Mouse (Mus musculus) ovary, postnatal 14 days (tissue): Measurements from ENCODE around the gene Csnk2a1.
A peak's percentile ranks its signal among the peaks of the same experiment; 100 is the strongest.
"Not testable (repeated sequence)": the region's sequence is repeated elsewhere in the genome, so short reads cannot be mapped to it uniquely, and the experiment has no call there.

Experiments
- DNase-seq: peaks from one replicate; pipeline ENCODE4 v3.0.0; 2022; ENCODE audit warnings: low spot score

Gene Csnk2a1

DNA sequence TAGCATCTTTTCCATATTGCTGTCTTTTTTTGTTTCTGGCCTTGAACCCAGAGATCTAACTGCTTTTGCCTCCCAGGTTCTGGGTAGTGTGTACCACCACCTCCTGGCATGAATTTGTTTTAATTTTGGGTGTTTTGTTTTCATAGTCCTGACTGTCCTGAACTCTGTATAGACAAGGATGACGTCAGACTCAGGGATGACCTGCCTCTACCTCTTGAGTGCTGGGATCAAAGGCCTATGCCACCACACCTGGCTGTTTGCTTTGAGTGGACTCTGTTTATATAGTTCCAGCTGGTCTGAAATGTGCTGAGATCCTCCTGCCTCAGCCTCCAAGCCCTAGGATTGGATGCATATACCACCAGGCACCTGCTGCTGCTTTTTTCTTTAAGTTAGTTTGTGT, 11.3 kb downstream of the Csnk2a1 start:
- DNase-seq, result no peak

DNA sequence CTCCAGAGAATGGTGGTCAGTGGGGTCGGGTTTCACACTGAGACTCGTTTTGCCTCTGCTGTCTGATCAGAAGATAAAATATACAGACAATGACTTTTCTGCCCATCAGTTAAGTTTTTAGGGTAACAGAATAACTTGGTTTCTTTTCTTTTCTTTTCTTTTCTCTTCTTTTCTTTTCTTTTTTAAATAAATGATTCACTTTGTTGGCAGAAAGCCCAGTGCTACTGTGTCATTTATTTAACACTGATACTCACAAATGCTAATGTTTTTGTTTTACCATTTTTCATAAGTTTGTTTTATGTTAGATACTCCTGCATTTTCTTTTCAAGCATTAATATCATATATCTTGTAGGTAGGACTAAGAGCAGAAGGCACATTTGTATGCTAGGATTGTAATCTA, 13.9 kb downstream of the Csnk2a1 start:
- no peak for DNase-seq

DNA sequence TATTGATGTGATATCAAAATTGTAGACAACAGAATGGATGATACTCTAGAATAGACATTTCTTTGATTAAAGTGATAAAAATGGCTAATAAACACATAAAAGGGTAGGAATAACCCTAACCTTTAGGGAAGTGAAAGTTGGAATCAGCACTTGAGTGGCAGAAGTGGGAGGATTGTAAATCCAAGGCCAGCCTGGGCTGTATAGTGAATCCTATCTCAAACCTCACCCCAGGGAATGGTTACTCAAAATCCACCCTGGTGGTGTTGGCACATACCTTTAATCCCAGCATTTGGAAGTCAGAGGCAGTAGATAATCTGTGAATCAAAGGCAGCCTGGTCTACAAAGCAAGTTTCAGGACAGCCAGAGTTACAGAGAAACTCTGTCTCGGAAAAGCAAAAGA, 20.6 kb downstream of the Csnk2a1 start:
- no peak for DNase-seq

DNA sequence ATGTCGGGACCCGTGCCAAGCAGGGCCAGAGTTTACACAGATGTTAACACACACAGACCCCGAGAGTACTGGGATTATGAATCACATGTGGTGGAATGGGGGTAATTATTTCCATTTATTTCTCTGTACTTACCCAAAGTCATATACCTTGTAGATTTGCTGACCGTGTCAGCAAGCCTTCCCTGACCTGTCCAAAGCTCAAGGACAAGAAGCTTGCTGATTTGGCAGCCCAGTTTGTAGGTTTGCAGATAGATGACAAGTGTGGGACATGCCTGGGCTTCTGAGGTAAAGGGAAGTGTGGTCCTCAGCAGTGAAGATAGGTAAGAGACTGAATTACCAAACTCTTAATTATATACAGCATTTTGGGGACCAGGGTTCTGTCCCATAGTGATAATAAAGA, 23.9 kb downstream of the Csnk2a1 start:
- DNase-seq, result no peak

DNA sequence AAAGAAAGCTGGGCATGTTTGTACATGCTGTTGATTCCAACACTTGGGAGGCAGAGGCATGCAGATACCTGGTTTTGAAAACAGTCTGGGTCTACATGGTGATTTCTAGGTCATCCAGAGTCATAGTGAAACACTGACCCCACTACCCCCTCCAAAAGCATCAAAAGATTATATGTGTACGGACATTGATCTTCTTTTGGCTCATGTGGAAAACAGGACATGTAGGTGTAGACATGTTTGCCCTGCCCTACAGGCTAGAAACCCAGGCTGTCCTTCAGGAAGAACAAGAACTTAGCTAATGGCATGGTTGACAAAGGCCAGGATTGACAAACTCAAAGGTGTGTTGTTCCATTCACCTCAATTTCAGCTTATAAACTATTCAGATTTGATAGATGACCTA, 33.1 kb downstream of the Csnk2a1 start:
- DNase-seq, result no peak

DNA sequence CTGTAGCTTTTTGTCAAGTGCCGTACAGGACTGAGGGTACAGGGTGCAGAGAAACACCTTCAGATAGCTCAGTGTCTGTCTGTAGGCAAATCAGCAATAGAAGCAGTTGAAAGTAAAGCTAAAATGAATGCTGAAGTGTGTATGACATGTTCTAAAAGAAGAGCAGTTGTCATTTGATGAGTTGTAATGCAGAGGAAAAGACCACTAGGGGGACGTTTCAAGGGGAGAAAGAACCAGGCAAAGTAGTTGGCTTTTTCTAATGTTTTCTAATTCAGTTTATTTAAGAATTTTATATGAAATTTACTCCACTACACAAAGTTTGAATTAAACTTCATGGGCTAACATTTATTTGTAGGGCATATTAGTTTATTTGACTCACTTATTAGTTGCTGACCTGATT, 47.0 kb downstream of the Csnk2a1 start:
- DNase-seq, result no peak

DNA sequence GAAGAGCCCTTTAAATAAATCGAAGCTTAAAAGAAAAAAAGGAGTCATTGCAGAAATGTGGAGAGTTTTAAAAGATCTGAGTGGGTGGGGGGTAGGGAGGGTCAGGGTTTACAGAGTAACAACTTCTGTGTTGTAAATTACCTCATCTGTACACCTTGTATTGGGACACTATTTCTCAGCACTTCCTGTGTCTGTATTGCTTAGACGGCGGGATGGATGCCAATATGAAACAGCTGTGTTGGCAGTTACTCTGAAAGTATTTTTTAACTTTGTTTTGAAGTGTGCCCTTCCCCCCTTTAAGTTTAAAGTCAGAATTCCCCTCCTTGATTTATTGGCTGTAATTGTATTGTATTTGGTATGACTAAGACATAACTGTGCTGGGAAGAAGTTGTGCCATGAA, 54.8 kb downstream of the Csnk2a1 start:
- no peak for DNase-seq

DNA sequence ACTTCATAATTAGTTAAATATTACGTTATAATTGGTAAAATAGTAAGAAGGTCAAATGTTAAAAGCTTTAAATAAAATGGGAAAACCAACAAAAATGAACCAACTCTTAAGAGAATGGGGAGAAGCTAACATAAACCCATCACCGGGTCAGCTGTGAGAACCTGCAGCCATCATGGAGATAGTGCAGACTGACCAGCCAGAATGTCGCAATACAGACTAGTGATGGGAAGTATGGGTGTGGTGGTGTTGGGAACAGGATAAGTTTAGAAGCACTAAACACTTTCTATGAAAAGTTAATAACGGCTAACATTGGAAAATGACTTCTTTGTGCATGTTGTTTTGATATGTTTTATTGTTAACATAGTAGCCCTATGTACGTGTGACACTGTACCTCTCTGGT, 60.9 kb downstream of the Csnk2a1 start:
- DNase-seq, result no peak

DNA sequence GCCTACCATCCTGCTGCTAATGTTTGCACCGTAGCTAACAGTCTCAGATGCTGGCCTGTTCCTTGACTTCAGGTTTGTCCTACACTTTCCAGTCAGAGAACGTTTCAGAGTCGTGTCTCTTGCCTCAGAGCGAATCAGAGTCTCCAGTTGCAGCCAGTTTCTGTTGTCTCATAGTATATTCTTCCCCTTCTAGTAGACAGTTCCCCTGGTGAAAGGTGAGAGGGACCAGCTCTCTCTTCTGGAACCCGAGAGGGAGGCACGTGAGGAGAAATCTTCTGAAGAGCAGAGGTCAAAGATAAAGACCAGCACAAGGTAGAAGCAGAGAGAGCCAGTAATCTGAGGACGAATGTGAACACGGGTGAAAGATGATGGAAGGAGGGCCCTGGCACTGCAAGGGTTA, 61.4 kb downstream of the Csnk2a1 start:
- no peak for DNase-seq

DNA sequence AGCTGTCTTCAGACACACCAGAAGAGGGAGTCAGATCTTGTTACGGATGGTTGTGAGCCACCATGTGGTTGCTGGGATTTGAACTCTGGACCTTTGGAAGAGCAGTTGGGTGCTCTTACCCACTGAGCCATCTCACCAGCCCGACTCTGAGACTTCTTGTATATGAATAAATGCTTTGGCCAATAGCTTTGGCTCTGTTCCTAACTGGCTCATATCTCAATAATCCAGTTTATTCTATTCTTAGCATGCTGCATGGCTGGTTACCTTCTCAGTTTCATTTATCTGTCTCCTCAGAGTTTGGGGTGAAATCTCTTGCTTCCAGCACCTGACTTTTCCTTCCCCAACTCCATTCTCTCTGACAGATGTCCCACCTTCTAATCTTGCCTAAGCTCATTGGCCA, 63.0 kb downstream of the Csnk2a1 start:
- DNase-seq, result not testable (repeated sequence)

DNA sequence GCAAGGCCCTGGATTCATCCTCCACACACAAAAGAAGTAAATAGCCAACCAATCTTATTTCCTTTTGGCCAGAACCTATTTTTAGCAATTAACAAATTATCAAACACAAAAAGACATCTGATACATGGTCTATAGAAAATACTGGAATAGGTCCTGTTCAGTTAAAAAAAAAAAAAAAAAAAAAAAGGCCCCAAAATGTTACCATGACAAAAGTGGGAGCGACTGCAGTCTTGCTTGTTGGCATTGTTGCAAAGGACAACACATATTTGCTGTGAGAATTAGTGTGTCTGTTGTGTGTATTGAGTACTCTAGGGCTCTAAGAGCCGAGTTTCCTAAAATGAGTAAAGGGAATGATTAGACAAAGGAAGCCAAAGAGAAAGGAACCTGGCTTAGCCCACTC, 65.8 kb downstream of the Csnk2a1 start:
- DNase-seq, result no peak

DNA sequence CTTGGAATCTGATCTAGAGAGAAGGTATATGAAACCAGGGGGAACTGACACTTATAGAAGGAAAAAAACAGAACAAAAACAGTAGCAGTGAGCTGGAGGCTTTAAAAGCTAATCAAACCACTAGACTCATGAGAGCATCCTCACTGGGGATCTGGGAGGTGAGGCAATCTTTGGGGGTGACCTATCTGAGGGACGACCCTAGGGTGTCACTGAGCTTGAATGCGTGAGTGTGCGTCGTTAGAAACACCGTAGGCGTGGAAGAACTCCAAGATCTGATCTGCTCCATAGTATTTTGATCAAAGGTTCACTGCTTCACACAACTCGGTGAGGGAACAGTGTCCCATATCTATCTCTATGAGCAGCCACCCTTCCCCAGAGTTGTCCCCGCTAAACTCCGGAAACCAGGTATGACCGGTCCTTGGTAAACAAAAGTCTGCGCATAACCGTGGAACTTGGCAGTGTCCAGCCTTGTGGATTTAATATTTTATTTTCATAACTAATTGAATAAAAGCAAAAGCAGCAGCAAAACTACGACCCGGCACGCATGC, 66.6 kb downstream of the Csnk2a1 start:
- no peak for DNase-seq

DNA sequence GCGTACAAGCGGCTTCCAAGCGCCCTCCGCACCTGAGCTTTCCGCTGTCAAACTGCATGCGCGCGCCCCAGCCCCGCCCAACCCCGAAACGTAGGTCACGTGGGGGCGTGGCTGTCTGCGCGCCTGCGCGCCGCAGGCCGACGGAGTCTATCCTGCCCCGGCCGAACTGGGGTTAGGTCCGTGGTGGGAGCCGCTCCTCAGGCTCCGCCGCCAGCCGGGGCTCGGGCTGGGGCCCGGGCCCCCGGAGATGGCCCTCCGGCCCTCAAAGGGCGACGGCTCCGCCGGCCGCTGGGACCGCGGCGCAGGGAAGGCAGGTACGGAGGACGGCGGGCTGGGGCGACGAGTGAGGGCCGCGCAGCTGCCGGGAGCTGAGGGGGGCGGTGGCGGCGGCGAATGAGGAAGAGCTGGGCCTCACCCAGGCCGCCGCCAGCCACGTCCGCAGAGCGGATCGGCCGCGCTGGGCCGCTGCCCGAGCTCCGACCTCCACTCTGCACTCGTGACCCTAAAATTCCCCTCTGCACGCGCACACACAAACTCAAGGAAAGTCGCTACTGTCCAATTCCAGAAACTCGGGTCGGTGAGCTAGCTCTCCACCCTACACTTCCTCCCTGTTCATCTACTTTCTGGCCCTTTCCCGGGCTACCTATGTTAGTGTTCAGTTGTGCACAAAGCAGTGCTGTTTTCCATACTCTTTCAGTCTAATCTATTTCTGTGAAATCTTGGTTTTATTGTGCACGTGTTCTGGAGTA, 67.3 kb downstream of the Csnk2a1 start, which contains the start of gene Tbc1d20:
TSS of gene Tbc1d20 (plus strand) at position 102 of the 749 bp plus-strand sequence.
- peak; percentile 81 for DNase-seq

DNA sequence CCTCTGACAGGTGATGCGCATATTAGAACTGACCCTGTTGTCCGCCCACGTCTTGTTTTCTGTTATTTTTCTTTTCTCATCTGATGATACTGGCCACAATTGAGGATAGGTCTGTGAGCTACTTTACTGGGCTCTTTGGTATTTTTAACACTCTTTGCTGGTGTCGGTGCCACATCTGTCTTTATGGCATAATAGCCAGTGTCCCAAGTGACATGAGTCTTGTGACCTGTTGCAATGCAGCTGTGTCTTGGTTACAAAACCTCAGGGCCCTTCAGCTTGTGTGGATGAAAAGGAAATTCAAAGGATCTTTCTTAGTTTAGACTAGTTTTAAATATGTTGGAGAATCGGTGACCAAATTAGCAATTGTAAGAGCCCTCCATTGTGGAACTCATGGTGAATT, 67.9 kb downstream of the Csnk2a1 start:
- no peak for DNase-seq

DNA sequence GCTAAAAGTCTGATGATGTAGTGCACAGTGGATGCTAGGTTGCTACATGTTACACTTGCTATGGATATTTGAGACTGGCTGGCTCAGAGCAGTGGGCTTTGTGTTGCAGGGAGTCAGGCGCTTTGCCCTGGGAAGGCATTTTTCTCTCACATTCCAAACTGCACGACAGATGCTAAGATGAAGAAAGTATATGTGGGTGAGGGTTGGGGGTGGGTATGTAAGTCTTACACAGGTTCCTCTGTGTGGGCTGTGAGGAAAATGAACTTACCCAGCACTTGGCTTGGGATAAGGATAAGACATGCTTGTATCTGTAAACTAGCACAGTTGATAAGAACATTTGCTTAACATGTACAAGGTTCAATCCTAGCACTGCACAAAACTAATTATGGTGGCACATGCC, 76.2 kb downstream of the Csnk2a1 start:
- no peak for DNase-seq

DNA sequence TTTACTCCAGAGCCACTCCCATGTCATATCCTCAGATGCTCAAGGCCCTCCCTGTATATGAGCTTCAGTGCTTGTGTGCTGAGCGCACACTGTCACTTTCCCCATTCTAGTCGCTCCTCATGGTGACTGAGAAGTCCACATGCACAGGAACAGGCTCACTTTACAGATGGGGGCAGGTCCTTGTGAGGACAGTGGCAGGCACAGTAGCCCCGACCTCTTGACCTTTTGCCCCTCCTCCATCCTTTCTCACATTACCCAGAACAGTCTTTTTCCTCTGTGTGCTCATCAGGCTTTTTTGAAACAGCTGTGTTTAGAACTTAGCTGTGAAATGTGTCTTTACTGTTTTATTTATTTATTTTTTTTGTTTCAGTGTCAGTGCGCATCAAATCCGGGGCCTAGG, 77.1 kb downstream of the Csnk2a1 start:
- no peak for DNase-seq

DNA sequence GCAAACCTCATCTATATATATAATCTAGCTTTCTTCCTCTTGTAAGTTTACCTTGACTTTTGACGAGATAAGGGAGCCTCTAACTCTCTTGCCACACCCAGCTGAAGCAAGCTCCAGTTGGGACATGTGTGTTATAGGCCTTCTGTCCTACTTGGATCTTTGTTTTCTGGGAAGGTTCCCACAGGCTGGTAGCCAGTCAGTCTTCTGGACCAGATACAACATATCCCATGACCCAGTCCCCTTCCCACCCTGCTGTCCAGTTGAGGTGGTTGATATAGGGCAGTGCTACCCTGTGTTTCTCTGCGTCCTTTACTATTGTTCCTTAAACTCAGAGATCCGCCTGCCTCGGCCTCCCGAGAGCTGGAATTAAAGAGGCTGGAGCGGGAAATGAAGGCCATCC, 78.8 kb downstream of the Csnk2a1 start:
- DNase-seq, result no peak

DNA sequence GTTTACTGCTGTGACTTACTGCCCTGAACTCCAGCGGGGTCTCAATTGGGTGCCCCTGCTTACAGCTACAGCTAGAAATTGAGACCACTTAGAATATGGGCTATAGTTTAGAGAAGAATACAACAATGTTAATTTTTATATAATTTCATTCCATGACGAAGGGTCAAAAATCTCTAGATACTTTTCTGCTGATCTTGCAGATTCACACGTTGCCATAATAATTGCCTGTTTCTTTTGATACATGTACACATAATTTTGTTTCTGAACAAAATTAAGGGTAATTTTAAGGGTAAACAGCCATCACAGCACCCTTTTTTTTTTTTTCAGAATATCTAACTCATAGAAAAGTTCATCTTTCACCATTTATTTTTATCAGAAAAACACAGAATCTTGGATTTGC, 80.5 kb downstream of the Csnk2a1 start:
- no peak for DNase-seq

DNA sequence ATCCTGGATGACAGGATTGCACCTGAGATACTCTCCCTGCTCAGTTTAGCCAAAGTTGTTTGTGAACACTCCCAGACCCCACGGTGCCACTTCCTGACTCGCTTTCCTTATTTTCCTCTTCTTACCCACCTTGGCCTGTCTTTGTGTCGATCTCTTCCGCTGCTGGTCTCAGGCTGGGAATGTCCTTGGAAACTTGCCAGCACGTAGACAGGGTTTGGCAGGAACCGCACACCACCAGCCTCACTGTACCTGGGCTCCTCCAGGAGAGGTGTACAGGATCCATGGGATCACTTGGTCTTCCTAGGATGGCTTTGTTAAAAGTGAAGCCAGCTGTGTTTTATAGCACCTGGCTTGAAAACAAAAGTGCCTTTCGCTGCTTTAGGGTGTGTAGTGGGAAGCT, 86.4 kb downstream of the Csnk2a1 start:
- DNase-seq, result no peak

DNA sequence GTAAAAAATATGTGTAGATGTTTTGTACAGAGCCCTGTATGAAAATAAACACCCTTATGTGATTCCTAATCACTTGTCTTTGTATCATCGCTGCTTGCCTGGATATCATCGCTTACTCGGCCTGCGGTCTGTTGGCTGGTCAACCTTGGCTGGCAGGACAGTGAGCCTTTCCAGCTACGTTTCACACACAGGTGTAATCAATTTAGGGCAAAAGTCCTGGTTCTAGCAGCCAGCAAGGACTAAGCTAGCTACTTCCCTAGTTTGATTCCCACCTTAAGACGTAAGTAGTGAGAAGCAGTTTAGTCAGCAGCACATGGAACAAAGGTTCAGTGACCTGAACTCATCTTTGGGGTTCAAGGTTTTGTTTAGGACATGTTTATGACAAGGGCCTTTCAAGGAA, 87.3 kb downstream of the Csnk2a1 start:
- DNase-seq, result no peak

DNA sequence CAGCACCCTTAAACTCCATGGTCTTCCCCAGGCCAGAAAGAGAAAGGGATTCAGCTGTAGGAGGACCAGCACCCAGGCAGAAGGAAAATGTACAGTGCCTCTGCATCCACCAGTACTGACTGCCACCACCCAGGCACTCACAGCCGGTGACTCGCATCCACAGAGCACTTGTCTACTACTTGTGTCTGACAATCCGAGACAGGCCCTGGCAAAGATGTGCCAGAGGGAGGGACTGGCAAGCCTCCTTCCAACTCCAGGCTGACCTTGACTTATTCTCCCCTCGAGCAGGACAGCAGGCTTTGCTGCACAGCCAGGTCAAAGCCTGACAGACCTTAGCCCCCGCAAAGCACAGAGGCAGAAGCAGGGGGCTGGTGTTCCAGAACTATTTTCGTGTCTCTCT, 90.4 kb downstream of the Csnk2a1 start:
- DNase-seq, result no peak

DNA sequence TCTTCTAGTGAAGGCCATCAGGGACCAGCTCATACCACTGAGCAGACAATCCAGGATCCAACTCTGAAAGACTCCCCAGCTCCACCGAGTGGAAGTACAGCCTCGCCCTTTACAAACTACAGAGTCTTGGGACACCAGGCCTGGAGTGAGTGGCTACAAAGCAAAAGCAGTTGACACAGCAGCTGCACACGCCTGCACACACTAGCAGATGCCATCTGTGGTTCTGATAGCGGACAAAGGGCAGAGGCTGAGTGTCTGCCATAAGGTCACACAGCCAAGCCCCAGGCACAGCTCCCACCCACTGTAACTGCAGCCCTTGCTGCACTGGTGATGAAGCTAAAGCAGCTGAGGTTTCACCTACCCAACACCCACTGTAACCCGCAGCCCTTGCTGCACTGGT, 94.9 kb downstream of the Csnk2a1 start:
- DNase-seq, result no peak

DNA sequence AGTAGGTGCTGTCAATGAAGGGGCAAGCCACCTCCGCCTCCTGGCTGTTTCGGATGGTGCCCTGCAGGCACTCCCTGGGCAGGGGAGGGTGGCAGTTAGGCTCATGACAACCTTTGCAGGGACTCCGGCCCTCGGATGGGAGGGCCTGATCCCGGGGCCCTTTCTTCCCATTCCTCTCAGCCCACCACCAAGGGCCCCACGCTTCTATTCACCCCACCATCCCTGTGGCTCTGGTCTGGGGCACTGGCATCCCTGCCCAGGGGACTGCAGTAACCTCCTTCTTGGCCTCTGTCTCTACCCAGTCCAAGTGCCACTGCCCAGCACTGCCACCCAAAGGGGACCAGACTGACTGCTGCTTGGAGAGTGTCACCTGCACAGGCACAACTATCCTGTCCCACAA, 95.6 kb downstream of the Csnk2a1 start:
- no peak for DNase-seq

DNA sequence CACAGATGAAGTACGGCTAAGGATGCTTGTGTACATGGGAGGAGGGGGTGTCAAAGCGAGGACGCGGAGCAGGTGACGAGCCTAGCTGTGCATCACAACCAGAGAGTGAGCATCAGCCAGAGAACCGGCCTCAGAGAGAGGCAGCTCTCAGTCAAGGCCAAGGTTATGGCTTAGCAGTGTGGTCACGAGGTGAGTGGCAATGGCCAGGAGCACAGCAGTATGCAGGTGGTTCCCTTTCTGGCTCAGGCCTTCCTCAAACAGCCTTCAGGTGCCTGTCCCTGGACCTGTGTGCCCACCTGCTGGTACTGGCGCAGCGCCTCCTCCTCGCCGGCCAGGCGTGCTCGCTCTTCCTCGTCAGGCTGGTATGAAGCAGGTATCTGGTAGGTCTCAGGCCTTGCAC, 97.3 kb downstream of the Csnk2a1 start:
- DNase-seq, result no peak
